Mouse (Mus musculus) lung, embryonic 16.5 days (tissue): ENCODE data around the gene Adh6b. TPM values are rescaled to one million over a fixed set of nuclear protein-coding genes. Genes with fewer than 3 reads are reported as not detected.
A peak's percentile ranks its signal among the peaks of the same experiment; 100 is the strongest.

Experiments used
- ATAC-seq: fragments of 200-750 bp; cut with Nextera tagmentation; 2 replicates; pipeline ENCODE4 v1.8.0; 2017; ENCODE audit warnings: low read depth, mild to moderate bottlenecking, moderate library complexity
- H3K27ac ChIP-seq: fragments of 300-500 bp; sonication (generic); 2 replicates; pipeline ENCODE4 v1.5.1; 2014; ENCODE audit warnings: mild to moderate bottlenecking, control low read depth, low read length
- H3K27me3 ChIP-seq: fragments of 300-500 bp; sonication (generic); 2 replicates; pipeline ENCODE4 v1.6.1; 2014; ENCODE audit warnings: low read depth, low read length, mixed read lengths; ENCODE audit not compliant: control insufficient read depth, insufficient read depth
- H3K36me3 ChIP-seq: fragments of 300-500 bp; sonication (generic); 2 replicates; pipeline ENCODE4 v1.6.1; 2014; ENCODE audit warnings: low read length; ENCODE audit not compliant: control insufficient read depth, insufficient read depth
- H3K4me1 ChIP-seq: fragments of 300-500 bp; sonication (generic); replicated peaks from 2 replicates; pipeline ENCODE4 v1.6.1; 2014; ENCODE audit warnings: low read length, mixed read lengths; ENCODE audit not compliant: control insufficient read depth, insufficient read depth
- H3K4me2 ChIP-seq: fragments of 300-500 bp; sonication (generic); 2 replicates; pipeline ENCODE4 v1.6.1; 2014; ENCODE audit warnings: low read depth, low read length, control low read depth
- H3K4me3 ChIP-seq: fragments of 300-500 bp; sonication (generic); 2 replicates; pipeline ENCODE4 v1.5.1; 2014; ENCODE audit warnings: mild to moderate bottlenecking, low read length, control low read depth
- H3K9ac ChIP-seq: fragments of 300-500 bp; sonication (generic); 2 replicates; pipeline ENCODE4 v1.6.1; 2014; ENCODE audit warnings: low read length, control low read depth
- H3K9me3 ChIP-seq: fragments of 300-500 bp; sonication (generic); 2 replicates; pipeline ENCODE4 v1.6.1; 2016; ENCODE audit warnings: low read length; ENCODE audit not compliant: control insufficient read depth
- WGBS: fragments of 180-500 bp; shearing (Covaris S2); extraction: QIAGEN DNeasy Blood & Tissue Kit; methylation state at CpG from one replicate; pipeline ENCODE4 v1.1.7; 2014; 5-methylcytosine and 5-hydroxymethylcytosine counted together
- polyA plus RNA-seq: library from polyadenylated mRNA; unstranded; fragments of >200 nt; fragmentation: Nextera tagmentation; extraction: Ambion mirVana; gene quantifications from 2 replicates; pipeline ENCODE4 v1.2.1, GENCODE M21; 2015

Adh6b gene
- polyA plus RNA-seq, 1 experiment from 2014 or later, result 0.14 TPM

DNA sequence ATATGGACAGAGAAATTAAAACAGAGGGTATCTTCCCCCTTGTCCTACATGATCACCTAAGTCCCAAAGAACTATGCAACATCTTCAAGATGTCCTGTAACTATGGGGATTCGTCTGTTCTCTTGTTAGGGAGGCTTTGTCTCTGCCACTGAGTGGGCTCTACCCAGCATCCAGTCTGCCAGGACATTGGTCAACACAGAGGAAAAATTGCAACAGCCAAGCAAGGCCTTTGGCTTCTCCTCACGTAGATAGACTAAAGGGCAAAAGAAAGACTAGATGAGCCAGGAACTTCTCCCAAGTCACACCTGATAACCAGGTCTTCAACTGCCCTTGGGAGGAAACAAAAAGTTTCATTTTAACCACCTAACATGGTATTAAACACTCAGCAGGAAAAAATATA lies 33.6 kb downstream of the Adh6b start:
- no peak overlapping the region for H3K4me3 ChIP-seq
- ATAC-seq, result no peak
- peaks cover 3% of the 10 kb centered on the region; the same call in 1 of the 2 replicates for H3K9me3 ChIP-seq
- H3K4me1 ChIP-seq, result no peaks in the 10 kb centered on the region
- no peak overlapping the region for H3K4me2 ChIP-seq
- H3K27me3 ChIP-seq, result no peaks in the 10 kb centered on the region
- 76% methylated on average over 2 of the region's 2 CpGs for WGBS
- H3K36me3 ChIP-seq, result no peaks in the 10 kb centered on the region
- H3K9ac ChIP-seq, result no peak overlapping the region
- H3K27ac ChIP-seq, result no peak overlapping the region

GRCm38 (mm10) chr3:138381133-138381532 lies 39.6 kb downstream of the Adh6b start:
- Histone ChIP-seq H3K4me1 (no peaks in the 10 kb centered on the region), H3K4me2 (no peak overlapping the region)

DNA sequence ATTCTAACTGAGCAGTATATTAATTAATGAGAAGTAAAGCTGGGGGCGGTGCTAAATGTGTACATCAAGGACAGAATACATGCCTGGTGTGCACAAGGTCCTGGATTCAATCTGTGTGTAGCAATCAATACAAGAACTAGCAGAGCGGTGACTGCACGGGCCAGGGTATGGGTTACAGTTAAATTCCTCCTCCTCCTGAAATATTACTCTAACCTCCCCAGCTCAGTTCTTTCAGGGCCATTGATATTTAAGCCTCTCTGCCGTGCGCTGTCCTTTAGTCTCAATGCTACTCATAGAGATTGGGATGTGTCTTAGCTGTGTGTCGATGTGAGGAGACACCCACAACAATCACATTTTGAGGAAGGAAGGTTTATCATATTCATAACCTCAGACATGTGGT lies 45.6 kb downstream of the Adh6b start:
- H3K4me2 ChIP-seq, result no peak overlapping the region
- H3K9me3 ChIP-seq, result no peaks in the 10 kb centered on the region
- H3K4me3 ChIP-seq, result no peak overlapping the region
- 88% methylated on average over 6 of the region's 6 CpGs for WGBS
- no peaks in the 10 kb centered on the region for H3K4me1 ChIP-seq
- H3K9ac ChIP-seq, result no peak overlapping the region
- no peaks in the 10 kb centered on the region for H3K27me3 ChIP-seq
- ATAC-seq, result no peak
- H3K36me3 ChIP-seq, result no peaks in the 10 kb centered on the region
- no peak overlapping the region for H3K27ac ChIP-seq

More at GRCm38 (mm10) chr3:138381133-138381532, 39.6 kb downstream of the Adh6b start:
- no peak overlapping the region for H3K4me3 ChIP-seq
- no peak overlapping the region for H3K9ac ChIP-seq
- no peaks in the 10 kb centered on the region for H3K36me3 ChIP-seq
- peak; percentile 97 for ATAC-seq
- 8% methylated on average over 3 of the region's 3 CpGs for WGBS
- no peaks in the 10 kb centered on the region for H3K27me3 ChIP-seq
- 0 out of 2 replicates have a peak overlapping the region, but pooled peaks have one; percentile 50 for H3K27ac ChIP-seq
- H3K9me3 ChIP-seq, result peaks cover 3% of the 10 kb centered on the region; the same call in 1 of the 2 replicates

DNA sequence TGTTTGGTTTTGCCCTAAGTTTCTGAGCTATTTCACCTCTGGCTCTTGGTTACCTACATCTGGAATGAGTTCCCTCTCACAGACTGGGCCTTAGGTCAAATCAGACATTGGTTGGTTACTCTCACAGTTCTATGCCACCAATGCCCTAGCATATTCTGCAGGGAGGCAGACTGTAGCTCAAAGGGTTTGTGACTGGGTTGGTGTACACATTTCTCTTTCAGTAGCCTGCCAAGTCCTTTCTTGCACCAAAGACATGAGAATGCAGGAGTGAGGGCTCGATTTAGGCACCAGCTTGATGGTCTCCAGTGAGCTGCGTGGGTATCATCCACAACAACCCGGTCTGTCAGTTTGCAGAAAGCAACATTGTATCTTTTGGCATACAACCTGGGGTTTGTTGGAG lies 63.3 kb downstream of the Adh6b start:
- no peak overlapping the region for H3K4me3 ChIP-seq
- no peaks in the 10 kb centered on the region for H3K36me3 ChIP-seq
- H3K4me2 ChIP-seq, result no peak overlapping the region
- WGBS, result 55% methylated on average over 3 of the region's 3 CpGs
- no peaks in the 10 kb centered on the region for H3K9me3 ChIP-seq
- H3K9ac ChIP-seq, result no peak overlapping the region
- H3K4me1 ChIP-seq, result 0 out of 2 replicates have a peak, but pooled peaks cover 2% of the 10 kb centered on the region
- H3K27ac ChIP-seq, result peak overlapping the region; percentile 46; the same call in 1 of the 2 replicates
- peak; percentile 49; the same call in 1 of the 2 replicates for ATAC-seq
- no peaks in the 10 kb centered on the region for H3K27me3 ChIP-seq

DNA sequence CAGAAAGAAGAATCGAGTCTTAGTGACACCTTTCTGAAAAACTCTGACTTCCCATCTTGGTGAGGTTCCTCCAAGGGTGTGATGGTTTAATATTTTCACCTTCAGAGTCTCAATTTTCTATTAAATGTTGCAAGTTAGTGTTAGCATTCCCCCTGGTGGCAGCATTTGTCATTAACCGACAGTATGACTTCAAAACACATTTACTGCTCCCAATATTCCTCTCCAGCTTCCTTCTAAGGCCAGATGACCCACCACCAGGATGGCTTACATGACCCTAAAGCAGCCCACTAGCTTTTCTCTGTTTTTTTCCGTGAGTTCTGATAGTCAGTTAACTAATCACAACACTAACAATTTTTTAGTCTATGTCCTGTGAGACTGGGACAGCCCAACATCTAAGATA lies 63.8 kb downstream of the Adh6b start:
- no peaks in the 10 kb centered on the region for H3K27me3 ChIP-seq
- no peaks in the 10 kb centered on the region for H3K36me3 ChIP-seq
- H3K9ac ChIP-seq, result no peak overlapping the region
- peak; percentile 56; the same call in 1 of the 2 replicates for ATAC-seq
- H3K9me3 ChIP-seq, result no peaks in the 10 kb centered on the region
- 25% methylated on average over 3 of the region's 3 CpGs for WGBS
- peak overlapping the region; percentile 46; the same call in 1 of the 2 replicates for H3K27ac ChIP-seq
- no peak overlapping the region for H3K4me2 ChIP-seq
- 0 out of 2 replicates have a peak, but pooled peaks cover 2% of the 10 kb centered on the region for H3K4me1 ChIP-seq
- no peak overlapping the region for H3K4me3 ChIP-seq

DNA sequence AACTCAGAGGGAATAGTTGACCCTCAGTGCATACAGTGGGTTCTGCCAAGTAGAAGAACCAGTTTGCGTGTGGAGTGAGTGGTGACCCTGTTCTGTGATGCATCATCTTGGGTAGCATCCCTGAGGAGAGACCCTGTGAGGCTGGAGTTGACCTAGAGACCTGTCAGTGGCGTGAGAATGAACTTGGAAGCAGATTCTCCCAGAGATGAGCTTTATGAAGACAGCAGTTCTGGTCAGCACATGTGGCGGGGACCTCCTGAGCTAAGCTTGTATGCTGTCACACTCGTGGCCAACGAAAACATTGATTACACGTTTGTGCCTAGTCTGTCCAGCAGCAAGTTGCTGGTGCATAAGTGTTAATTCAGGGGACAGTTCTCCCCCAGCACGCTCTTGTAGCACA lies 64.3 kb downstream of the Adh6b start:
- Histone ChIP-seq H3K36me3 (no peaks in the 10 kb centered on the region), H3K27me3 (no peaks in the 10 kb centered on the region), H3K27ac (no peak overlapping the region), H3K4me3 (no peak overlapping the region), H3K9ac (no peak overlapping the region), H3K9me3 (no peaks in the 10 kb centered on the region), H3K4me1 (0 out of 2 replicates have a peak, but pooled peaks cover 2% of the 10 kb centered on the region), H3K4me2 (no peak overlapping the region)
- ATAC-seq, result 0 out of 2 replicates have a peak, but pooled peaks have one; percentile 2
- 79% methylated on average over 7 of the region's 7 CpGs for WGBS

- H3K9me3 ChIP-seq, result no peaks in the 10 kb centered on the region
- H3K36me3 ChIP-seq, result no peaks in the 10 kb centered on the region
- no peaks in the 10 kb centered on the region for H3K27me3 ChIP-seq
- no peak overlapping the region for H3K9ac ChIP-seq
- WGBS, result 71% methylated on average over 1 of the region's 1 CpGs
- ATAC-seq, result peak; percentile 51
- no peak overlapping the region for H3K4me3 ChIP-seq
- 0 out of 2 replicates have a peak, but pooled peaks cover 2% of the 10 kb centered on the region for H3K4me1 ChIP-seq
- H3K27ac ChIP-seq, result no peak overlapping the region
- H3K4me2 ChIP-seq, result no peak overlapping the region
These were observed 66.3 kb downstream of the Adh6b start for GRCm38 (mm10) chr3:138407920-138408319.

Other genes starting within 250 kb of the Adh6b start
- gene Trmt10a, start 198.3 kb upstream of the Adh6b start, polyA plus RNA-seq, result 9.9 and 11.4 TPM in 2 replicates
- gene Mttp, start 196.8 kb upstream of the Adh6b start, polyA plus RNA-seq, result 8.6 and 9.1 TPM in 2 replicates
- gene 4930579F01Rik, start 147.9 kb upstream of the Adh6b start, polyA plus RNA-seq, result 0.15 TPM in 1 of 2 replicates, not detected in the other
- gene Adh7, start 124.0 kb upstream of the Adh6b start, polyA plus RNA-seq, result 0.50 and 1.5 TPM in 2 replicates
- gene Adh1, start 80.8 kb upstream of the Adh6b start, polyA plus RNA-seq, result 1,307 and 1,323 TPM in 2 replicates
- gene Adh6a, start 28.5 kb upstream of the Adh6b start, polyA plus RNA-seq, result 0.19 TPM in 1 of 2 replicates, not detected in the other
- not detected in 2 replicates for gene Adh4, start 73.7 kb downstream of the Adh6b start, polyA plus RNA-seq
- gene Adh5, start 101.3 kb downstream of the Adh6b start, polyA plus RNA-seq, result 212 and 215 TPM in 2 replicates
- 46.6 and 48.2 TPM in 2 replicates for gene Metap1, start 147.7 kb downstream of the Adh6b start, polyA plus RNA-seq
- gene Eif4e, start 184.4 kb downstream of the Adh6b start, polyA plus RNA-seq, result 306 and 326 TPM in 2 replicates